Mouse (Mus musculus) limb, embryonic 13.5 days (tissue): ENCODE data around the gene Cecr2. TPM values are rescaled to one million over a fixed set of nuclear protein-coding genes. Genes with fewer than 3 reads are reported as not detected.

Experiments used
- ATAC-seq: fragments of 200-750 bp; cut with Nextera tagmentation; 2 replicates; pipeline ENCODE4 v1.8.0; 2017; ENCODE audit warnings: low read depth, moderate number of reproducible peaks, moderate TSS enrichment; ENCODE audit not compliant: low FRiP score
- H3K27ac ChIP-seq: fragments of 300-500 bp; sonication (generic); 2 replicates; pipeline ENCODE4 v1.5.1; 2015; ENCODE audit warnings: inconsistent platforms, mild to moderate bottlenecking, moderate library complexity
- H3K27me3 ChIP-seq: fragments of 300-500 bp; sonication (generic); 2 replicates; pipeline ENCODE4 v1.6.1; 2015; ENCODE audit warnings: mild to moderate bottlenecking, inconsistent platforms
- H3K36me3 ChIP-seq: fragments of 300-500 bp; sonication (generic); 2 replicates; pipeline ENCODE4 v1.6.1; 2015; ENCODE audit warnings: inconsistent platforms, mild to moderate bottlenecking, moderate library complexity
- H3K4me1 ChIP-seq: fragments of 300-500 bp; sonication (generic); 2 replicates; pipeline ENCODE4 v1.6.1; 2015; ENCODE audit warnings: inconsistent platforms
- H3K4me2 ChIP-seq: fragments of 300-500 bp; sonication (generic); replicated peaks from 2 replicates; pipeline ENCODE4 v1.6.1; 2015; ENCODE audit warnings: inconsistent platforms, mild to moderate bottlenecking, moderate library complexity
- H3K4me3 ChIP-seq: fragments of 300-500 bp; sonication (generic); 2 replicates; pipeline ENCODE4 v1.5.1; 2015; ENCODE audit warnings: moderate library complexity, mild to moderate bottlenecking, inconsistent platforms
- H3K9ac ChIP-seq: fragments of 300-500 bp; sonication (generic); 2 replicates; pipeline ENCODE4 v1.6.1; 2015; ENCODE audit warnings: mild to moderate bottlenecking, inconsistent platforms
- H3K9me3 ChIP-seq: fragments of 300-500 bp; sonication (generic); 2 replicates; pipeline ENCODE4 v1.6.1; 2016; ENCODE audit warnings: inconsistent platforms
- whole genome bisulfite sequencing: fragments of 180-500 bp; shearing (Covaris S2); methylation state at CpG from one replicate; pipeline ENCODE4 v1.1.7; 2015; 5-methylcytosine and 5-hydroxymethylcytosine counted together
- polyA plus RNA-seq: library from polyadenylated mRNA; unstranded; fragments of >200 nt; fragmentation: Nextera tagmentation; extraction: Ambion mirVana; gene quantifications from 2 replicates; pipeline ENCODE4 v1.2.1, GENCODE M21; 2015

Gene Cecr2
- polyA plus RNA-seq, 1 experiment from 2014 or later: 3.2 TPM

GRCm38 (mm10) chr6:120736011-120736410, 69.8 kb downstream of the Cecr2 start:
- Histone ChIP-seq H3K4me3 (no peak overlapping the region), H3K36me3 (peaks cover 11% of the 10 kb centered on the region)
- WGBS: 85% methylated on average over 3 of the region's 3 CpGs

GRCm38 (mm10) chr6:120736566-120736965, 70.4 kb downstream of the Cecr2 start:
- no peak overlapping the region for H3K4me3 ChIP-seq
- WGBS: 72% methylated on average over 3 of the region's 3 CpGs
- H3K36me3 ChIP-seq: peaks cover 11% of the 10 kb centered on the region
- H3K27ac ChIP-seq: no peak overlapping the region
- no peaks in the 10 kb centered on the region for H3K9me3 ChIP-seq
- H3K9ac ChIP-seq: no peak overlapping the region
- no peak overlapping the region for H3K4me2 ChIP-seq
- no peaks in the 10 kb centered on the region for H3K27me3 ChIP-seq
- H3K4me1 ChIP-seq: no peaks in the 10 kb centered on the region
- ATAC-seq: no peak

More at GRCm38 (mm10) chr6:120736011-120736410, 69.8 kb downstream of the Cecr2 start:
- no peaks in the 10 kb centered on the region for H3K27me3 ChIP-seq
- no peaks in the 10 kb centered on the region for H3K9me3 ChIP-seq
- H3K27ac ChIP-seq: no peak overlapping the region
- no peak for ATAC-seq
- no peak overlapping the region for H3K9ac ChIP-seq
- H3K4me2 ChIP-seq: no peak overlapping the region
- no peaks in the 10 kb centered on the region for H3K4me1 ChIP-seq

GRCm38 (mm10) chr6:120743130-120743529, 77.0 kb downstream of the Cecr2 start:
- WGBS: 87% methylated on average over 2 of the region's 2 CpGs
- Histone ChIP-seq H3K9ac (no peak overlapping the region), H3K27ac (no peak overlapping the region), H3K4me3 (no peak overlapping the region), H3K27me3 (no peaks in the 10 kb centered on the region), H3K9me3 (no peaks in the 10 kb centered on the region), H3K4me1 (no peaks in the 10 kb centered on the region), H3K4me2 (no peak overlapping the region), H3K36me3 (peaks cover 1% of the 10 kb centered on the region; the same call in 1 of the 2 replicates)
- no peak for ATAC-seq

GRCm38 (mm10) chr6:120744266-120744665, 78.1 kb downstream of the Cecr2 start:
- Histone ChIP-seq H3K36me3 (no peaks in the 10 kb centered on the region; the same call in 1 of the 2 replicates), H3K27me3 (no peaks in the 10 kb centered on the region), H3K9ac (no peak overlapping the region), H3K4me2 (no peak overlapping the region), H3K4me3 (no peak overlapping the region), H3K4me1 (no peaks in the 10 kb centered on the region), H3K27ac (no peak overlapping the region), H3K9me3 (no peaks in the 10 kb centered on the region)
- ATAC-seq: no peak
- WGBS: 89% methylated on average over 7 of the region's 7 CpGs

- H3K9ac ChIP-seq: no peak overlapping the region
- no peaks in the 10 kb centered on the region for H3K4me1 ChIP-seq
- H3K9me3 ChIP-seq: no peaks in the 10 kb centered on the region
- no peak overlapping the region for H3K4me3 ChIP-seq
- no peak overlapping the region for H3K27ac ChIP-seq
- no peak for ATAC-seq
- H3K27me3 ChIP-seq: no peaks in the 10 kb centered on the region
- 96% methylated on average over 2 of the region's 2 CpGs for WGBS
- H3K36me3 ChIP-seq: peaks cover 9% of the 10 kb centered on the region
- no peak overlapping the region for H3K4me2 ChIP-seq
These were observed 80.2 kb downstream of the Cecr2 start for GRCm38 (mm10) chr6:120746416-120746815.

GRCm38 (mm10) chr6:120761151-120761550, 95.0 kb downstream of the Cecr2 start:
- H3K9ac ChIP-seq: no peak overlapping the region
- H3K9me3 ChIP-seq: no peaks in the 10 kb centered on the region
- H3K4me2 ChIP-seq: no peak overlapping the region
- no peak overlapping the region for H3K27ac ChIP-seq
- H3K27me3 ChIP-seq: no peaks in the 10 kb centered on the region
- no peaks in the 10 kb centered on the region for H3K4me1 ChIP-seq
- no peak overlapping the region for H3K4me3 ChIP-seq
- no peak for ATAC-seq
- H3K36me3 ChIP-seq: peaks cover 45% of the 10 kb centered on the region
- 83% methylated on average over 2 of the region's 2 CpGs for WGBS

- Histone ChIP-seq H3K9ac (no peak overlapping the region), H3K9me3 (no peaks in the 10 kb centered on the region), H3K4me3 (no peak overlapping the region), H3K4me1 (peaks cover 5% of the 10 kb centered on the region; the same call in 1 of the 2 replicates), H3K36me3 (peaks cover 14% of the 10 kb centered on the region), H3K4me2 (no peak overlapping the region), H3K27ac (no peak overlapping the region), H3K27me3 (no peaks in the 10 kb centered on the region)
- 94% methylated on average over 1 of the region's 1 CpGs for WGBS
- ATAC-seq: no peak
These were observed 103.8 kb downstream of the Cecr2 start for GRCm38 (mm10) chr6:120769972-120770371.

- ATAC-seq: no peak
- Histone ChIP-seq H3K27ac (no peak overlapping the region), H3K9ac (no peak overlapping the region), H3K9me3 (no peaks in the 10 kb centered on the region), H3K36me3 (peaks cover 10% of the 10 kb centered on the region), H3K27me3 (no peaks in the 10 kb centered on the region), H3K4me3 (no peak overlapping the region), H3K4me1 (peaks cover 6% of the 10 kb centered on the region; the same call in 1 of the 2 replicates), H3K4me2 (no peak overlapping the region)
- WGBS: 86% methylated on average over 1 of the region's 1 CpGs
These were observed 105.2 kb downstream of the Cecr2 start for GRCm38 (mm10) chr6:120771366-120771765.

- ATAC-seq: no peak
- no peak overlapping the region for H3K4me2 ChIP-seq
- no peaks in the 10 kb centered on the region for H3K27me3 ChIP-seq
- no peak overlapping the region for H3K27ac ChIP-seq
- peaks cover 7% of the 10 kb centered on the region; the same call in 1 of the 2 replicates for H3K36me3 ChIP-seq
- peaks cover 6% of the 10 kb centered on the region; the same call in 1 of the 2 replicates for H3K4me1 ChIP-seq
- no peaks in the 10 kb centered on the region for H3K9me3 ChIP-seq
- no peak overlapping the region for H3K9ac ChIP-seq
- H3K4me3 ChIP-seq: no peak overlapping the region
These were observed 105.9 kb downstream of the Cecr2 start for GRCm38 (mm10) chr6:120772025-120772424.

- ATAC-seq: no peak
- Histone ChIP-seq H3K27ac (no peak within 1 kb of the TSS), H3K9me3 (no peaks in the 10 kb centered on the region), H3K9ac (no peak within 1 kb of the TSS), H3K4me3 (no peak within 1 kb of the TSS), H3K27me3 (no peaks in the 10 kb centered on the region), H3K4me1 (peaks cover 6% of the 10 kb centered on the region; the same call in 1 of the 2 replicates), H3K36me3 (peaks cover 4% of the 10 kb centered on the region; the same call in 1 of the 2 replicates), H3K4me2 (no peak within 1 kb of the TSS)
- 65% methylated on average over 5 of the region's 5 CpGs for WGBS
These were observed 107.0 kb downstream of the Cecr2 start, which contains the start of gene Slc25a18 for GRCm38 (mm10) chr6:120773149-120773628. TSS of gene Slc25a18 (plus strand) at chr6:120773578.

- no peaks in the 10 kb centered on the region for H3K27me3 ChIP-seq
- 82% methylated on average over 6 of the region's 6 CpGs for WGBS
- H3K36me3 ChIP-seq: peaks cover 4% of the 10 kb centered on the region; the same call in 1 of the 2 replicates
These were observed 107.6 kb downstream of the Cecr2 start for GRCm38 (mm10) chr6:120773763-120774162.

GRCm38 (mm10) chr6:120776286-120776685, 110.1 kb downstream of the Cecr2 start:
- ATAC-seq: no peak
- H3K4me2 ChIP-seq: no peak overlapping the region
- 80% methylated on average over 3 of the region's 3 CpGs for WGBS

More at GRCm38 (mm10) chr6:120773763-120774162, 107.6 kb downstream of the Cecr2 start:
- Histone ChIP-seq H3K4me2 (no peak overlapping the region), H3K27ac (no peak overlapping the region), H3K9me3 (no peaks in the 10 kb centered on the region), H3K9ac (no peak overlapping the region), H3K4me3 (no peak overlapping the region), H3K4me1 (peaks cover 6% of the 10 kb centered on the region; the same call in 1 of the 2 replicates)
- ATAC-seq: no peak

GRCm38 (mm10) chr6:120777533-120777932, 111.4 kb downstream of the Cecr2 start:
- H3K27me3 ChIP-seq: no peaks in the 10 kb centered on the region
- 84% methylated on average over 9 of the region's 9 CpGs for WGBS
- no peak overlapping the region for H3K9ac ChIP-seq
- H3K36me3 ChIP-seq: no peaks in the 10 kb centered on the region
- H3K27ac ChIP-seq: no peak overlapping the region
- no peak overlapping the region for H3K4me3 ChIP-seq
- ATAC-seq: no peak
- no peaks in the 10 kb centered on the region for H3K9me3 ChIP-seq
- no peak overlapping the region for H3K4me2 ChIP-seq
- peaks cover 6% of the 10 kb centered on the region; the same call in 1 of the 2 replicates for H3K4me1 ChIP-seq

More at GRCm38 (mm10) chr6:120776286-120776685, 110.1 kb downstream of the Cecr2 start:
- H3K27me3 ChIP-seq: no peaks in the 10 kb centered on the region
- H3K9ac ChIP-seq: no peak overlapping the region
- no peaks in the 10 kb centered on the region for H3K9me3 ChIP-seq
- no peak overlapping the region for H3K27ac ChIP-seq
- peaks cover 6% of the 10 kb centered on the region; the same call in 1 of the 2 replicates for H3K4me1 ChIP-seq
- peaks cover 2% of the 10 kb centered on the region; the same call in 1 of the 2 replicates for H3K36me3 ChIP-seq
- no peak overlapping the region for H3K4me3 ChIP-seq
